Mouse (Mus musculus) stomach, embryonic 14.5 days (tissue): ENCODE measurements around the gene Ap1s2. TPM values are rescaled to one million over a fixed set of nuclear protein-coding genes. Genes with fewer than 3 reads are reported as not detected.

Experiments
- ATAC-seq: fragments of 200-750 bp; cut with Nextera tagmentation; 2 replicates; pipeline ENCODE4 v1.8.0; 2017; ENCODE audit warnings: low read depth, moderate TSS enrichment; ENCODE audit not compliant: insufficient number of reproducible peaks, insufficient read depth, low FRiP score
- H3K27ac ChIP-seq: fragments of 300-500 bp; sonication (generic); 2 replicates; pipeline ENCODE4 v1.5.1; 2014; ENCODE audit warnings: mild to moderate bottlenecking, low read length, moderate library complexity, mixed read lengths
- H3K27me3 ChIP-seq: fragments of 300-500 bp; sonication (generic); 2 replicates; pipeline ENCODE4 v1.6.1; 2014; ENCODE audit warnings: low read length, control low read depth, mixed read lengths; ENCODE audit not compliant: control insufficient read depth, insufficient read depth
- H3K36me3 ChIP-seq: fragments of 300-500 bp; sonication (generic); 2 replicates; pipeline ENCODE4 v1.6.1; 2014; ENCODE audit warnings: mild to moderate bottlenecking, control low read depth, low read length, moderate library complexity, mixed read lengths; ENCODE audit not compliant: control insufficient read depth, insufficient read depth
- H3K4me1 ChIP-seq: fragments of 300-500 bp; sonication (generic); 2 replicates; pipeline ENCODE4 v1.6.1; 2014; ENCODE audit warnings: low read length, control low read depth, mixed read lengths; ENCODE audit not compliant: control insufficient read depth, insufficient read depth
- H3K4me2 ChIP-seq: fragments of 300-500 bp; sonication (generic); replicated peaks from 2 replicates; pipeline ENCODE4 v1.6.1; 2014; ENCODE audit warnings: low read depth, low read length, control low read depth
- H3K4me3 ChIP-seq: fragments of 300-500 bp; sonication (generic); 2 replicates; pipeline ENCODE4 v1.5.1; 2014; ENCODE audit warnings: low read depth, low read length, control low read depth
- H3K9ac ChIP-seq: fragments of 300-500 bp; sonication (generic); replicated peaks from 2 replicates; pipeline ENCODE4 v1.6.1; 2014; ENCODE audit warnings: low read depth, mild to moderate bottlenecking, control low read depth, low read length, moderate library complexity, mixed read lengths
- H3K9me3 ChIP-seq: fragments of 300-500 bp; sonication (generic); 2 replicates; pipeline ENCODE4 v1.6.1; 2016; ENCODE audit warnings: low read depth, low read length, control low read depth; ENCODE audit not compliant: control insufficient read depth
- WGBS: fragments of 180-500 bp; shearing (Covaris S2); extraction: QIAGEN DNeasy Blood & Tissue Kit; methylation state at CpG from one replicate; pipeline ENCODE4 v1.1.7; 2014; 5-methylcytosine and 5-hydroxymethylcytosine counted together
- polyA plus RNA-seq: library from polyadenylated mRNA; unstranded; fragments of >200 nt; fragmentation: Nextera tagmentation; extraction: Ambion mirVana; gene quantifications from 2 replicates; pipeline ENCODE4 v1.2.1, GENCODE M21; 2014

The Ap1s2 gene
- polyA plus RNA-seq, 1 experiment from 2014 or later: 21.3 TPM

DNA sequence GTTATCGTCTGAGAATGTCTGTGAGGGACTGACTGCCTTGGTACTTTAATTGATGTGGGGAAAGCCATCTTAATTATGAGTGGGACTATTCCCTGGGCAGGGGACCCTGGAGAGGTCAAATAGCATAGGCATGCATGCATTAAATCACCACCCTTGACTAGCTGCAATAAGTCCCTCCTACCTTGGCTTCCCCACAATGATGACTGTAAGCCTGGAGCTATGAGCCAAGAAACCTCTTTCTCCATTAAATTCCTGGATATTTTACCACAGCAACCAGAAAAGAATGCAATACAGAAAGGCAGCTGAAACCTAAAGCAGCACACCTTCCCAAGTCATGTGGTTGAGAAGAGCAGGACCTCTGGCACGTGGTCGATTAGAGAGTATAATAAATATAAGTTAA, 35.6 kb downstream of the Ap1s2 start:
- no peak overlapping the region for H3K4me2 ChIP-seq
- no peaks in the 10 kb centered on the region for H3K27me3 ChIP-seq
- H3K9ac ChIP-seq: no peak overlapping the region
- no peak overlapping the region for H3K27ac ChIP-seq
- no peak overlapping the region for H3K4me3 ChIP-seq
- H3K4me1 ChIP-seq: no peaks in the 10 kb centered on the region
- ATAC-seq: no peak
- peaks cover 5% of the 10 kb centered on the region; the same call in 1 of the 2 replicates for H3K36me3 ChIP-seq
- WGBS: 94% methylated on average over 3 of the region's 3 CpGs
- H3K9me3 ChIP-seq: no peaks in the 10 kb centered on the region

DNA sequence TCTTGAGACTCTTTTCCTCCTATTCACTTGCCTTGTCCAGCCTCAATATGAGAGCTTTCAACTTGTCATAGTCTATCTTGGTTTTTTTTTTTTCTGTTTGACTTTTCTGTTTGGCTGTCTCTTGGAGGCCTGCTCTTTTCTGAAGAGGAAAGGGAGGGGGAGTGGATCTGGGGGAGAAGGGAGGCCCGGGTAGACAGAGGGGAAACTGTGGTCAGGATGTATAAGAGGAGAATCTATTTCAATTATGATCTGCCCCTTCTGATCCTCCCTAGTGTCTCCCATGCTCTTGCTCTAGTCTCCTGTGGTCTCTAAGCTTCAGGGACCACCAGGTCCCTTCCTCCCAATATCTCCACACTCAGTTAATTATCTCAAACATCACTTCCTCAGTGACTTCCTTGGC, 42.8 kb downstream of the Ap1s2 start:
- Histone ChIP-seq H3K9ac (no peak overlapping the region), H3K4me1 (no peaks in the 10 kb centered on the region), H3K27me3 (no peaks in the 10 kb centered on the region), H3K4me2 (no peak overlapping the region), H3K4me3 (no peak overlapping the region), H3K9me3 (no peaks in the 10 kb centered on the region), H3K27ac (no peak overlapping the region), H3K36me3 (peaks cover 12% of the 10 kb centered on the region; the same call in 1 of the 2 replicates)
- WGBS: 86% methylated on average over 1 of the region's 1 CpGs
- no peak for ATAC-seq

DNA sequence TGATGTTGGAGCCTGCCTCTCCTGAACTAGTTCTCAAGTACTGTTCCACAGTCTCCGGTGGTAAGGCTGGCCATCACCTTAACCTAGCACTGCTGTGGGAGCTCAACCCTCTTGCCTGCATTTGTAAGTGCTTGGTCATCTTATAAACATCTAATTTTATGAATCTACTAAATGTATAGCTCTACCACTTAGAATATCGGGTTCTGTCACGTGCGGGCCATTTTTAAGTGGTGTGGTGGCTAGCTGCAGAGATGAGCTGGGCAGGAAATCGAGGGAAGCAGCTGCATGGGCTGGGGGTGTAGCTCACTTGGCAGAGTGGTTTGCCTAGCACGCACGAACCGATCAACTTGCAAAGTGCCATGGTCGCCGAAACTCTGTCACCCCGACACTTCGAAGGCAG, 48.6 kb downstream of the Ap1s2 start:
- no peaks in the 10 kb centered on the region for H3K4me1 ChIP-seq
- no peaks in the 10 kb centered on the region for H3K9me3 ChIP-seq
- H3K27me3 ChIP-seq: no peaks in the 10 kb centered on the region
- H3K27ac ChIP-seq: peak overlapping the region; percentile 97
- peak overlapping the region; percentile 52 for H3K4me3 ChIP-seq
- WGBS: 38% methylated on average over 12 of the region's 12 CpGs
- no peak for ATAC-seq
- H3K9ac ChIP-seq: peak overlapping the region; percentile 76; the same call in 1 of the 2 replicates
- peaks cover 12% of the 10 kb centered on the region; the same call in 1 of the 2 replicates for H3K36me3 ChIP-seq
- H3K4me2 ChIP-seq: peak overlapping the region; percentile 49

GRCm38 (mm10) chrX:163957803-163958466, 49.1 kb downstream of the Ap1s2 start:
- Histone ChIP-seq H3K27me3 (no peaks in the 10 kb centered on the region), H3K27ac (peak overlapping the region; percentile 97), H3K4me2 (peak overlapping the region; percentile 49), H3K36me3 (peaks cover 12% of the 10 kb centered on the region; the same call in 1 of the 2 replicates), H3K9ac (peak overlapping the region; percentile 76), H3K9me3 (no peaks in the 10 kb centered on the region), H3K4me1 (no peaks in the 10 kb centered on the region), H3K4me3 (peak overlapping the region; percentile 52)
- peak; percentile 91 for ATAC-seq
- WGBS: 18% methylated on average over 56 of the region's 67 CpGs

DNA sequence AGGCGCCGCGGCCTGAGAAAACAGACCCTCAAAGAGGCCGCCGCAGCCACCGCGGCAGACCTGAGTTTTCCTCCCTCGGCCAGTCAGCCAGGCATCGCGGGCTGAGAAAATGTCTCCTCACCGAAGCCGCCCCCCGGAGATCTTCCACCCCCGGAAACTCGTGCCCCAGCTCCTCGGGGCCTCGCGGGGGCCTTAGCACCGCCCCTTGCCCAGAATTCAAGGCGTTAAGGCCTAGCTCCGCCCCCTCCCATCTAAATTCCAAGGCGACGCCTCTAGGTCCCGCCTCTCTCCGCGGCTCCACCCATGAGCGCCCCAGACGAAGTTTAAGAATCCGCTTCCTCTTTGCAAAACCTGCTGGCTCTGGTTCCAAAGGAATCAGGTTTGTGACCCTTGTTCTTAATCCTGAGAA, 49.7 kb downstream of the Ap1s2 start, which contains the start of gene Zrsr2:
Gene Zrsr2, minus strand, starts transcription at position 195 of the 409 bp plus-strand sequence.
- no peaks in the 10 kb centered on the region for H3K9me3 ChIP-seq
- H3K27ac ChIP-seq: peak within 1 kb of the TSS; percentile 97
- WGBS: 20% methylated on average over 29 of the region's 29 CpGs
- peak within 1 kb of the TSS; percentile 49 for H3K4me2 ChIP-seq
- peak; percentile 94 for ATAC-seq
- no peaks in the 10 kb centered on the region for H3K4me1 ChIP-seq
- peaks cover 7% of the 10 kb centered on the region; the same call in 1 of the 2 replicates for H3K36me3 ChIP-seq
- H3K4me3 ChIP-seq: peak within 1 kb of the TSS; percentile 52
- no peaks in the 10 kb centered on the region for H3K27me3 ChIP-seq
- peak within 1 kb of the TSS; percentile 76 for H3K9ac ChIP-seq

DNA sequence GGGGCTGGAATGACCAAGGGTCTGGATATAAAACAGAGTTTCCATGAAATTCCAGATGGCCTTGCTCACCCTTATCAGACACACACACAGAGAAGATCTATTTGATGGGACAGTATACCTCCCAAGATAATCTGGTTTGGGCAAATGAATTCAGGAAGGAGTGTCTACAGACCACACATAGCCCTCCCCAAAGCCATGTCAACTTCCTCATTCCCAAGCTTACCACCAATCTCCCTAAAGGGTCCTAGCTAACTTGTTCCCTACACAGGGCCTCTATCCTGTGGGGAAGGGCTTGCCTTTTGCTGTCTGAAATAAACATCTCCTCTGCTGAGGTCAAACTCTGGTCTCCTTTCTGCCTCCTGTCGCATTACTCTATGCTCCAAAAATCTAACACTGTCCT, 72.3 kb downstream of the Ap1s2 start:
- 96% methylated on average over 1 of the region's 1 CpGs for WGBS

DNA sequence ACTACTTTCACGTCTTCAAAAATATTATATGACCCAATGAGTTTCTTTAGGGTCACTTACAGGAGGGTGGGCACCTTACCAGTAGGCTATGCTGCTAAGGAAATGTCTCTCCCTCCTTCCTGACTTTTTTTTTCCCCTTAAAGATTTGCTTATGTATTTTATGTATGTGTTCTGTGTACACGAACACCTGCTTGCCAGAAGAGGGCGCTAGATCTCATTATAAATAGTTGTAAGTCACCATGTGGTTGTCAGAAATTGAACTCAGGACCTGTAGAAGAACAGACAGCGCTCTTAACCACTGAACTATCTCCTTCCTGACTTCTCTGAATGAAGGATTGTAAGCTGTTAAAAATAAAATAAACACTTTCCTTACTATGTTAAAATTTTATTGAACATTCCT, 72.7 kb downstream of the Ap1s2 start:
- WGBS: 42% methylated on average over 4 of the region's 4 CpGs
- Histone ChIP-seq H3K27ac (no peak overlapping the region), H3K9me3 (no peaks in the 10 kb centered on the region), H3K27me3 (no peaks in the 10 kb centered on the region), H3K4me2 (no peak overlapping the region), H3K9ac (no peak overlapping the region), H3K4me3 (no peak overlapping the region), H3K36me3 (no peaks in the 10 kb centered on the region), H3K4me1 (no peaks in the 10 kb centered on the region)
- ATAC-seq: no peak

More for the DNA sequence above, 72.3 kb downstream of the Ap1s2 start:
- no peaks in the 10 kb centered on the region for H3K27me3 ChIP-seq
- H3K4me1 ChIP-seq: no peaks in the 10 kb centered on the region
- no peak for ATAC-seq
- H3K9me3 ChIP-seq: no peaks in the 10 kb centered on the region
- no peaks in the 10 kb centered on the region for H3K36me3 ChIP-seq
- no peak overlapping the region for H3K27ac ChIP-seq
- H3K4me3 ChIP-seq: no peak overlapping the region
- H3K9ac ChIP-seq: no peak overlapping the region
- no peak overlapping the region for H3K4me2 ChIP-seq

GRCm38 (mm10) chrX:163982129-163982528, 73.3 kb downstream of the Ap1s2 start:
- no peaks in the 10 kb centered on the region for H3K4me1 ChIP-seq
- no peak overlapping the region for H3K4me2 ChIP-seq
- no peaks in the 10 kb centered on the region for H3K9me3 ChIP-seq
- no peaks in the 10 kb centered on the region for H3K36me3 ChIP-seq
- no peak overlapping the region for H3K9ac ChIP-seq
- 73% methylated on average over 6 of the region's 6 CpGs for WGBS
- H3K27ac ChIP-seq: no peak overlapping the region
- ATAC-seq: no peak
- H3K27me3 ChIP-seq: no peaks in the 10 kb centered on the region
- H3K4me3 ChIP-seq: no peak overlapping the region
